Mouse (Mus musculus) hindbrain, embryonic 16.5 days (tissue): ENCODE data around the gene Orc3. TPM values are rescaled to one million over a fixed set of nuclear protein-coding genes. Genes with fewer than 3 reads are reported as not detected.
A peak's percentile ranks its signal among the peaks of the same experiment; 100 is the strongest.

Experiments used
- ATAC-seq: fragments of 200-750 bp; cut with Nextera tagmentation; 2 replicates; pipeline ENCODE4 v1.8.0; 2017; ENCODE audit warnings: moderate TSS enrichment, moderate library complexity
- H3K27ac ChIP-seq: fragments of 300-500 bp; sonication (generic); 2 replicates; pipeline ENCODE4 v1.5.1; 2014; ENCODE audit warnings: low read depth, mild to moderate bottlenecking, control low read depth, low read length, moderate library complexity
- H3K27me3 ChIP-seq: fragments of 300-500 bp; sonication (generic); replicated peaks from 2 replicates; pipeline ENCODE4 v1.6.1; 2014; ENCODE audit warnings: low read length; ENCODE audit not compliant: control insufficient read depth, insufficient read depth
- H3K36me3 ChIP-seq: fragments of 300-500 bp; sonication (generic); 2 replicates; pipeline ENCODE4 v1.6.1; 2014; ENCODE audit warnings: mild to moderate bottlenecking, low read length, moderate library complexity, mixed read lengths; ENCODE audit not compliant: control insufficient read depth, insufficient read depth
- H3K4me1 ChIP-seq: fragments of 300-500 bp; sonication (generic); 2 replicates; pipeline ENCODE4 v1.6.1; 2014; ENCODE audit warnings: low read depth, low read length; ENCODE audit not compliant: control insufficient read depth, insufficient read depth
- H3K4me2 ChIP-seq: fragments of 300-500 bp; sonication (generic); 2 replicates; pipeline ENCODE4 v1.6.1; 2014; ENCODE audit warnings: mild to moderate bottlenecking, low read length, control low read depth, moderate library complexity
- H3K4me3 ChIP-seq: fragments of 300-500 bp; sonication (generic); 2 replicates; pipeline ENCODE4 v1.5.1; 2014; ENCODE audit warnings: mild to moderate bottlenecking, low read length, control low read depth, moderate library complexity
- H3K9ac ChIP-seq: fragments of 300-500 bp; sonication (generic); 2 replicates; pipeline ENCODE4 v1.6.1; 2014; ENCODE audit warnings: low read depth, mild to moderate bottlenecking, control low read depth, low read length, moderate library complexity
- H3K9me3 ChIP-seq: fragments of 300-500 bp; sonication (generic); 2 replicates; pipeline ENCODE4 v1.6.1; 2014; ENCODE audit warnings: mild to moderate bottlenecking, low read length, moderate library complexity; ENCODE audit not compliant: control insufficient read depth
- WGBS: fragments of 180-500 bp; shearing (Covaris S2); extraction: QIAGEN DNeasy Blood & Tissue Kit; methylation state at CpG from one replicate; pipeline ENCODE4 v1.1.7; 2014; 5-methylcytosine and 5-hydroxymethylcytosine counted together
- polyA plus RNA-seq: library from polyadenylated mRNA; unstranded; fragments of >200 nt; fragmentation: Nextera tagmentation; extraction: Ambion mirVana; gene quantifications from 2 replicates; pipeline ENCODE4 v1.2.1, GENCODE M21; 2015

The Orc3 gene
- polyA plus RNA-seq = 71.0 and 76.9 TPM in 2 replicates

DNA sequence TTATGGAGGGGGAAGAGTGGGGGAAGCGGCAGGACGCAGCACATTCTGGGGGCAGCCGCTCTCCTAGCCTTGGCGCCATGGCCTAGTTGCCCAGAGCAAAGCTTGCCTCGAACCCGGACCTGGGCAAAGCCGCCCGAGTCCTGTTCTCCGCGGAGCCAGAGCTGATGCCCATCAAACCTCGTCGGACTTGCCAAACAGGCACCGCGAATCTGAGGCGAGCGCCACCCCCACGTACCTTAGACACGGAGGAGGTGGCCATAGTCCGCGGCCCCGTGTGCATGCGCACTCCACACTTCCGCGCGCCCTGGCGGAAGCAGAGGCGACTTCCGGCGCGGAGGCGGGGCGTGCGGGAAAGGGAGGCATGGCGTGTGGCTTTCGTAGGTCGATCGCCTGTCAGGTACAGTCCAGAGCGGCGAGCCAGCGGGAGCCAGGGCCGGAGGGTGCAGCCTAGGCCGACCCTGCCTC lies at the start of gene Orc3, which contains the start of gene Rars2:
Orc3 (minus strand) TSS at position 315 of the 465 bp plus-strand sequence.
Rars2 (plus strand) TSS at position 328 of the 465 bp plus-strand sequence.
- under 1% methylated on average over 42 of the region's 42 CpGs for WGBS
- peak within 1 kb of the TSS; percentile 87 for H3K27ac ChIP-seq

DNA sequence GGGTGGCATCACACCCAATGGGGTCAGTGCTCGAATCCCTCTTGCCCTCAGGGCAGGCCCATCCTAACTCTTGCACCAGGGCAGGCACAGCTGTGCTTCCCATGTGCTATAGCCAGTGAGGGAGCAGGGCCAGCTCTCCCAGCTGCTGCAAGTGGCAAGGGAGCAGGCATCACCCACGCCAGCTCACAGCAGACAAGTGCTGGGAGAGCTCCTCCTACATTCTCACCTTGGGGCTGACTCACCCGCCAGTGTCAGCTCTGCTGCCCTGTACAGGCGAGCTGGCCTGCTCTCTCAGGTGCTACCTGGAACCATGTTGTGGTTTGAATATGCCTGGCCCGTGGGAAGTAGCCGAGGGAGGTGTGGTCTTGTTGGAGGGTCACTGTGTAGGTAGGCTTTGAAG lies 47.2 kb upstream of the Orc3 start:
- H3K36me3 ChIP-seq = peaks cover 31% of the 10 kb centered on the region
- 92% methylated on average over 6 of the region's 6 CpGs for WGBS

More for the DNA sequence above, at the start of gene Orc3, which contains the start of gene Rars2:
- H3K27me3 ChIP-seq = no peaks in the 10 kb centered on the region
- peak within 1 kb of the TSS; percentile 89 for H3K9ac ChIP-seq
- H3K4me3 ChIP-seq = peak within 1 kb of the TSS; percentile 85
- H3K4me2 ChIP-seq = peak within 1 kb of the TSS; percentile 80
- no peaks in the 10 kb centered on the region for H3K9me3 ChIP-seq
- H3K36me3 ChIP-seq = no peaks in the 10 kb centered on the region
- peak; percentile 99 for ATAC-seq
- H3K4me1 ChIP-seq = peaks cover 19% of the 10 kb centered on the region

DNA sequence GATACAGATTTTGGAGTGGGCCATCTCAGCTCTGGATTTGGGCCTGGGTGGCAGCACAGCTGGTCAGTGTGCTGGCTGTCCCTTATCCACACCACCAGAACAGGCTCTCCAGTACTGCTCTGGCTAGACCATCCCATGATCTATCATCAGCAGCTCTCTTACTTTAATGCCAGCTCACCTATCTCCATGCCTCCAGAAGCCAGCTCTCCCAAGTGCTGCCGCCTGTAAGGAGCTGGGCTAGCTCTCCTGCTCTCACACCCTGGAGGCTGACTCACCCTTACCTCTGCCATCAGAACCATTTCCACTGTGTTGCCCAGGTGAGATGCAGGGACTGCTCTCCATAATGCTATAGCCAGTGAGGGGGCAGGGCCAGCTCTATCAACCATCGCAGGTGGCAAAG lies 46.8 kb upstream of the Orc3 start:
- Histone ChIP-seq H3K4me1 (no peaks in the 10 kb centered on the region), H3K9ac (no peak overlapping the region), H3K27me3 (no peaks in the 10 kb centered on the region), H3K4me3 (no peak overlapping the region), H3K36me3 (peaks cover 31% of the 10 kb centered on the region), H3K27ac (no peak overlapping the region), H3K9me3 (no peaks in the 10 kb centered on the region), H3K4me2 (no peak overlapping the region)
- ATAC-seq = no peak
- 94% methylated on average over 2 of the region's 2 CpGs for WGBS

More for the DNA sequence above, 47.2 kb upstream of the Orc3 start:
- Histone ChIP-seq H3K27me3 (no peaks in the 10 kb centered on the region), H3K4me1 (no peaks in the 10 kb centered on the region), H3K9me3 (no peaks in the 10 kb centered on the region), H3K9ac (no peak overlapping the region), H3K4me3 (no peak overlapping the region), H3K27ac (no peak overlapping the region), H3K4me2 (no peak overlapping the region)
- ATAC-seq = no peak

DNA sequence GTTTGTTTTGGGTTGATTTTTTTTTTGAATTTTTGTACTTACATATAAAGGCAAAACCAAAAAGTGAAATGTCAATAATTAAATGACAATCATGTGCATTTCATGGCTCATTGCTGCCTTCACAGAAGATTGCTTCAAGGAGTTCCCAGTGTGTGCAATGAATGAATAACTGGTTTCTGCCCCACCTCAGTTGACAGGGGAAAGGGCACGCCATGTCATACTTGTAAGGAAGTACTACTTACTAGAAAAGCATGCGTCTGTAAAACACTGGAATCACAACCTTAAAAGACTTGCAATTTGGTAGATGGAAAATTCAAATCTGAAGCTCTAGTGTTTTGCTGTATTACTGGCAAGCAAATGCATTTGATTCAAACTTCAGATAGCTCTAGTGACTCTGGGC lies 44.3 kb upstream of the Orc3 start:
- Histone ChIP-seq H3K27me3 (no peaks in the 10 kb centered on the region), H3K4me3 (no peak overlapping the region)
- no peak for ATAC-seq

DNA sequence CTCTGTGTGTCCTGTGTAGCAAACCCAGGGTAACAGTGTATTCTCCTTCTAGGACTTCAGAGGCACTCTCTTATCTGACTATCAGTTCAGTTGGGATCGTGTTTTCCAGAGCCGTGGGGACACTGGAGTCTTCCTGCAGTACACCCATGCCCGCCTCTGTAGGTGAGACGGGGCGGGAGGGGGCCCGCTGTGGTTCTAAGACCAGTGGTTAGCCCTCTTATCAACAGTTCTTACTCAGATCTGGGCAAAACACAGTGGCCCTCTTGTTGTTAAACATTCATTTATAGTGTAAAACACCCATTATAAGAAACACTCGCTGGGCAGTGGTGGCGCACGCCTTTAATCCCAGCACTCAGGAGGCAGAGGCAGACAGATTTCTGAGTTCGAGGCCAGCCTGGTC lies 41.4 kb upstream of the Orc3 start:
- no peak for ATAC-seq
- H3K4me2 ChIP-seq = no peak overlapping the region
- no peak overlapping the region for H3K27ac ChIP-seq
- H3K27me3 ChIP-seq = no peaks in the 10 kb centered on the region
- H3K4me3 ChIP-seq = no peak overlapping the region
- no peaks in the 10 kb centered on the region for H3K9me3 ChIP-seq
- 97% methylated on average over 10 of the region's 10 CpGs for WGBS
- peaks cover 38% of the 10 kb centered on the region for H3K36me3 ChIP-seq
- H3K9ac ChIP-seq = no peak overlapping the region
- H3K4me1 ChIP-seq = no peaks in the 10 kb centered on the region

More for the DNA sequence above, 44.3 kb upstream of the Orc3 start:
- Histone ChIP-seq H3K4me2 (no peak overlapping the region), H3K4me1 (no peaks in the 10 kb centered on the region), H3K9ac (no peak overlapping the region), H3K27ac (no peak overlapping the region), H3K9me3 (no peaks in the 10 kb centered on the region), H3K36me3 (peaks cover 45% of the 10 kb centered on the region)
- WGBS = 93% methylated on average over 2 of the region's 2 CpGs

DNA sequence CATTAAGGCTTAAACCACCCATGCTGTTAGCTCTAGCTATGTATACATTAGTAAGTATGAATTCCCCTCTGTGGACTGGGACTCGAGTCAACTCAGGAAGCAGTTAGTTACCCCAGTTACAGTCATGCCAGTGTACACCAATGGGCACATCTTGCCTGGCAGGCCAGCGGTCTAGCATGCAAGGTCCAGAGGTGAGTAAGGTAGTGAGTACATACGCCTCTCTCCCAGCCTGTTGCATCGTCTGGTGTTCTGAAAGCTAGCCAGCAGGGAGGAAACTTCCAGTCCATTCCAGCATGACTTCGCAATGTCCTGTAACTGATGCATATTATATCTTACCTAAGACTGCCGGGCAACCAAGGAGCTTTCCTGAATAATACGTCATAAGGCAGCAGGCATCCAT lies 38.4 kb upstream of the Orc3 start:
- Histone ChIP-seq H3K27ac (no peak overlapping the region), H3K9ac (no peak overlapping the region), H3K27me3 (no peaks in the 10 kb centered on the region), H3K9me3 (no peaks in the 10 kb centered on the region), H3K36me3 (peaks cover 31% of the 10 kb centered on the region), H3K4me2 (no peak overlapping the region), H3K4me1 (no peaks in the 10 kb centered on the region), H3K4me3 (no peak overlapping the region)
- 91% methylated on average over 7 of the region's 7 CpGs for WGBS
- ATAC-seq = no peak

DNA sequence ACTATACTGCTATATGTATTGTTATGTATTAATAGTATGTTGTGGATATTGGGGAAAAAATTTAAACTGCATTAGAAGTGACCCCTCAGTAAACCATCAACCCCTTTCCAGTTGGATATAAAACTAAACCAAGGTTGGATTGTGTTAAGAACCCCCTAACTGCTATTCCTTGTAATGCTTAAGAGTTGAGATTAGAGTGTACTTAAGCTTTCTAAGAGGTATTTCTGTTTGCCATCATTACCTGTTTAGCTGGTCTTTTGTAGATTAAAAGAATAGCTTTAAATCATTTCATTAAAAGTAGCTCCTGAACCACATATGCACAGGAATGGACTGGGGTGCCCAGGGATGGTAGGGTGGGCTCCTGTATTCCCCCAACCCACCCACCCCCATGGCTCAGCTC lies 30.0 kb upstream of the Orc3 start:
- Histone ChIP-seq H3K4me2 (no peak overlapping the region), H3K27ac (no peak overlapping the region), H3K27me3 (no peaks in the 10 kb centered on the region), H3K4me1 (no peaks in the 10 kb centered on the region), H3K36me3 (peaks cover 26% of the 10 kb centered on the region), H3K9ac (no peak overlapping the region), H3K9me3 (no peaks in the 10 kb centered on the region), H3K4me3 (no peak overlapping the region)
- no peak for ATAC-seq

DNA sequence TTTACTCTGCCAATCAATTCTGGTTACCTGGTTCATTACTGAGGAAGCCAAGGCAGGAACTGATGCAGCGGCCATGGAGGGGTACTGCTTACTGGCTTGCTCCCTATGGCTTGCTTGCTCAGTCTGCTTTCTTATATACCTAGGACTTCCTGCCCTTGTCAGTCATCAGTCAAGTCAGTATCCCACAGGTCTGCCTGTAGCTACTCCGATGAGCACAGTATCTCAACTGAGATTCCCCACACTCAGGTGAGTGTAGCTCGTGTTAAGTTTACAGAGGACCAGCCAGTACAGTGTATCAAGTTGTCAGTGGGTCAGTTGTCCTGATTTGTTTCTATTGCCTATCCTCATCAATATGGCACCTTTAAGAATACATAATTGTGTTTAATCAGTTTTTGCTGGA lies 26.0 kb upstream of the Orc3 start:
- 99% methylated on average over 3 of the region's 3 CpGs for WGBS
- no peaks in the 10 kb centered on the region for H3K4me1 ChIP-seq

DNA sequence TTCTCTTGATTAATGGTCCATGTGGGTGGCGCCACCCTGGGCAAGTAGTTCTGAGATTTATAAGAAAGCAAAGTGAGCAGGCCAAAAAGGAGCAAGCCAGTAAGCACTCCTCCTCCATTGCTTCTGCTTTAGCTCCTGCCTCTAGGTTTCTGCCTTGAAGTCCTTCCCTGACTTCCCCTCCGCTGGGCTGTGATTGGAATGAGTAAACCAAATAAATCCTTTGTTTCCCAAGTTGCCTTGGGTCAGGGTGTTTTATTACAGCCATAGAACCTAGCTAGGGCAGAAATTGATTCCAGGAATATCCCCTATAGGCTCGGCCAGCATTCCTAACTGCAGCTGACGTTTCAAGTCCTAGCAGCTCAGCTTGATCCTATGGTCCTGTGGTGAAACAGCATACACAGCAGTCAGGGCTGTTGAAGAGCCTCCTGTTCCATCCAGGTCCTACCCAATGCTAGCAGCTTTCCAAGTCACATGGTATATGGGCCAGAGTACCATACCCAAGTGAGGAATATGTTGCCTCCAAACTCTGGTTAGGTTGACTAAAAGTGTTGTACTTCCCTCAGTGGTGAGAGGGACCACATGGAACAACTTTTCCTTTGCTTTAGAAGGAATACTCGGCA lies 25.1 kb upstream of the Orc3 start:
- Histone ChIP-seq H3K4me2 (no peak overlapping the region), H3K36me3 (peaks cover 18% of the 10 kb centered on the region), H3K27ac (no peak overlapping the region), H3K4me1 (no peaks in the 10 kb centered on the region), H3K9ac (no peak overlapping the region), H3K27me3 (no peaks in the 10 kb centered on the region), H3K4me3 (no peak overlapping the region), H3K9me3 (no peaks in the 10 kb centered on the region)
- ATAC-seq = no peak
- WGBS = 88% methylated on average over 5 of the region's 5 CpGs

More for the DNA sequence above, 26.0 kb upstream of the Orc3 start:
- H3K4me3 ChIP-seq = no peak overlapping the region
- H3K36me3 ChIP-seq = peaks cover 19% of the 10 kb centered on the region
- no peaks in the 10 kb centered on the region for H3K9me3 ChIP-seq
- no peak overlapping the region for H3K4me2 ChIP-seq
- H3K9ac ChIP-seq = no peak overlapping the region
- H3K27ac ChIP-seq = no peak overlapping the region
- ATAC-seq = no peak
- H3K27me3 ChIP-seq = no peaks in the 10 kb centered on the region
